Mouse (Mus musculus) forebrain, postnatal 0 days (tissue): Measurements from ENCODE around the gene Shmt2. TPM values are rescaled to one million over a fixed set of nuclear protein-coding genes. Genes with fewer than 3 reads are reported as not detected.

Experiments
- ATAC-seq: fragments of 200-750 bp; cut with Nextera tagmentation; 2 replicates; pipeline ENCODE4 v1.8.0; 2017; ENCODE audit warnings: mild to moderate bottlenecking, moderate library complexity
- DNase-seq: peaks from one replicate; pipeline ENCODE4 v3.0.0-alpha.2; 2015
- H3K27ac ChIP-seq: fragments of 300-500 bp; sonication (generic); 2 replicates; pipeline ENCODE4 v1.5.1; 2014; ENCODE audit warnings: low read depth, mild to moderate bottlenecking, antibody characterized with exemption, low read length, moderate library complexity, mixed read lengths
- H3K27me3 ChIP-seq: fragments of 300-500 bp; sonication (generic); 2 replicates; pipeline ENCODE4 v1.6.1; 2014; ENCODE audit warnings: mild to moderate bottlenecking, low read length, mixed read lengths; ENCODE audit not compliant: insufficient read depth
- H3K36me3 ChIP-seq: fragments of 300-500 bp; sonication (generic); 2 replicates; pipeline ENCODE4 v1.6.1; 2014; ENCODE audit warnings: mild to moderate bottlenecking, moderate library complexity; ENCODE audit not compliant: insufficient read depth
- H3K4me1 ChIP-seq: fragments of 300-500 bp; sonication (generic); 2 replicates; pipeline ENCODE4 v1.6.1; 2014; ENCODE audit warnings: antibody characterized with exemption; ENCODE audit not compliant: insufficient read depth
- H3K4me2 ChIP-seq: fragments of 300-500 bp; sonication (generic); 2 replicates; pipeline ENCODE4 v1.6.1; 2014; ENCODE audit warnings: low read depth, mild to moderate bottlenecking, moderate library complexity
- H3K4me3 ChIP-seq: fragments of 300-500 bp; sonication (generic); 2 replicates; pipeline ENCODE4 v1.5.1; 2014; ENCODE audit warnings: low read depth, low read length, mixed read lengths
- H3K9ac ChIP-seq: fragments of 300-500 bp; sonication (generic); 2 replicates; pipeline ENCODE4 v1.6.1; 2014; ENCODE audit warnings: mild to moderate bottlenecking
- H3K9me3 ChIP-seq: fragments of 300-500 bp; sonication (generic); 2 replicates; pipeline ENCODE4 v1.6.1; 2016; ENCODE audit warnings: low read length
- CTCF ChIP-seq: sonication (generic); IDR thresholded peaks from 2 replicates; pipeline ENCODE4 v1.5.1; 2016; ENCODE audit warnings: antibody characterized with exemption, control low read depth, low read depth
- WGBS: fragments of 180-500 bp; shearing (Covaris S2); extraction: QIAGEN DNeasy Blood & Tissue Kit; methylation state at CpG from one replicate; pipeline ENCODE4 v1.1.7; 2014; 5-methylcytosine and 5-hydroxymethylcytosine counted together
- polyA plus RNA-seq: library from polyadenylated mRNA; unstranded; fragments of >200 nt; fragmentation: Nextera tagmentation; extraction: Ambion mirVana; gene quantifications from 2 replicates; pipeline ENCODE4 v1.2.1, GENCODE M21; 2015
- total RNA-seq: library from RNA; depleted of rRNA; stranded (reverse); fragments of >200 nt; gene quantifications from 2 replicates; pipeline ENCODE4 v1.2.3, GENCODE M21; 2014; rRNA removed

The Shmt2 gene
- total RNA-seq (31.5 and 43.8 TPM in 2 replicates), polyA plus RNA-seq (39.0 and 39.9 TPM in 2 replicates)

- ATAC-seq (peak; percentile 79), DNase-seq (peak; percentile 97)
Observed at GRCm38 (mm10) chr10:127522088-127522581, at the start of gene Shmt2. TSS of gene Shmt2 (minus strand) at chr10:127522444.

GRCm38 (mm10) chr10:127570937-127571641, 48.8 kb upstream of the Shmt2 start:
- no peak overlapping the region for H3K27ac ChIP-seq
- ATAC-seq (no peak), DNase-seq (no peak)
- no peaks in the 10 kb centered on the region for H3K27me3 ChIP-seq
- peaks cover 88% of the 10 kb centered on the region for H3K36me3 ChIP-seq
- H3K9me3 ChIP-seq: no peaks in the 10 kb centered on the region
- no peak for TF ChIP-seq CTCF
- H3K4me1 ChIP-seq: no peaks in the 10 kb centered on the region
- H3K9ac ChIP-seq: no peak overlapping the region
- WGBS: 92% methylated on average over 17 of the region's 17 CpGs
- H3K4me3 ChIP-seq: no peak overlapping the region
- H3K4me2 ChIP-seq: no peak overlapping the region

More at GRCm38 (mm10) chr10:127522088-127522581, at the start of gene Shmt2:
- Histone ChIP-seq H3K27me3 (peaks cover 20% of the 10 kb centered on the region), H3K9ac (peak within 1 kb of the TSS; percentile 49), H3K4me1 (peaks cover 10% of the 10 kb centered on the region; the same call in 1 of the 2 replicates), H3K9me3 (no peaks in the 10 kb centered on the region), H3K36me3 (peaks cover 9% of the 10 kb centered on the region), H3K27ac (no peak within 1 kb of the TSS), H3K4me3 (peak within 1 kb of the TSS; percentile 55), H3K4me2 (peak within 1 kb of the TSS; percentile 88)
- WGBS: under 1% methylated on average over 21 of the region's 21 CpGs
- no peak for TF ChIP-seq CTCF

GRCm38 (mm10) chr10:127570384-127570783, 48.1 kb upstream of the Shmt2 start:
- Histone ChIP-seq H3K4me1 (no peaks in the 10 kb centered on the region), H3K4me3 (no peak overlapping the region), H3K27me3 (no peaks in the 10 kb centered on the region), H3K36me3 (peaks cover 85% of the 10 kb centered on the region), H3K4me2 (no peak overlapping the region), H3K9ac (no peak overlapping the region), H3K9me3 (no peaks in the 10 kb centered on the region), H3K27ac (no peak overlapping the region)
- DNase-seq (no peak), ATAC-seq (no peak)
- WGBS: 84% methylated on average over 6 of the region's 6 CpGs
- no peak for TF ChIP-seq CTCF

GRCm38 (mm10) chr10:127569450-127569849, 47.2 kb upstream of the Shmt2 start:
- no peaks in the 10 kb centered on the region for H3K9me3 ChIP-seq

GRCm38 (mm10) chr10:127566553-127567326, 44.5 kb upstream of the Shmt2 start:
- no peak overlapping the region for H3K4me3 ChIP-seq
- H3K4me2 ChIP-seq: no peak overlapping the region
- H3K9ac ChIP-seq: no peak overlapping the region
- no peaks in the 10 kb centered on the region for H3K4me1 ChIP-seq
- TF ChIP-seq CTCF: no peak
- H3K36me3 ChIP-seq: peaks cover 78% of the 10 kb centered on the region
- H3K9me3 ChIP-seq: no peaks in the 10 kb centered on the region
- no peak for DNase-seq
- no peak overlapping the region for H3K27ac ChIP-seq
- ATAC-seq: no peak
- 96% methylated on average over 28 of the region's 28 CpGs for WGBS
- no peaks in the 10 kb centered on the region for H3K27me3 ChIP-seq

More at GRCm38 (mm10) chr10:127569450-127569849, 47.2 kb upstream of the Shmt2 start:
- peak; percentile 74 for ATAC-seq
- Histone ChIP-seq H3K27ac (no peak overlapping the region), H3K36me3 (peaks cover 78% of the 10 kb centered on the region), H3K4me2 (no peak overlapping the region), H3K4me3 (no peak overlapping the region), H3K4me1 (no peaks in the 10 kb centered on the region), H3K9ac (no peak overlapping the region), H3K27me3 (no peaks in the 10 kb centered on the region)
- peak; percentile 88 for DNase-seq
- peak; percentile 87 for TF ChIP-seq CTCF
- WGBS: 35% methylated on average over 3 of the region's 3 CpGs

- ATAC-seq (peak; percentile 30; the same call in 1 of the 2 replicates), DNase-seq (no peak)
- Histone ChIP-seq H3K9ac (no peak overlapping the region), H3K4me3 (no peak overlapping the region), H3K9me3 (no peaks in the 10 kb centered on the region), H3K4me2 (no peak overlapping the region), H3K27me3 (no peaks in the 10 kb centered on the region), H3K27ac (no peak overlapping the region), H3K4me1 (no peaks in the 10 kb centered on the region), H3K36me3 (peaks cover 85% of the 10 kb centered on the region)
- no peak for TF ChIP-seq CTCF
- WGBS: 56% methylated on average over 13 of the region's 13 CpGs
Observed at GRCm38 (mm10) chr10:127564301-127564700, 42.1 kb upstream of the Shmt2 start.
